Mouse (Mus musculus) midbrain, embryonic 13.5 days (tissue): ENCODE data around the gene Filip1. TPM values are rescaled to one million over a fixed set of nuclear protein-coding genes. Genes with fewer than 3 reads are reported as not detected.

Source experiments
- ATAC-seq: fragments of 200-750 bp; cut with Nextera tagmentation; 2 replicates; pipeline ENCODE4 v1.8.0; 2017; ENCODE audit warnings: mild to moderate bottlenecking, moderate TSS enrichment, moderate library complexity
- H3K27ac ChIP-seq: fragments of 300-500 bp; sonication (generic); 2 replicates; pipeline ENCODE4 v1.5.1; 2015; ENCODE audit warnings: inconsistent platforms, mild to moderate bottlenecking, moderate library complexity
- H3K27me3 ChIP-seq: fragments of 300-500 bp; sonication (generic); 2 replicates; pipeline ENCODE4 v1.6.1; 2015; ENCODE audit warnings: mild to moderate bottlenecking, inconsistent platforms
- H3K36me3 ChIP-seq: fragments of 300-500 bp; sonication (generic); 2 replicates; pipeline ENCODE4 v1.6.1; 2015; ENCODE audit warnings: mild to moderate bottlenecking, inconsistent platforms
- H3K4me1 ChIP-seq: fragments of 300-500 bp; sonication (generic); replicated peaks from 2 replicates; pipeline ENCODE4 v1.6.1; 2015; ENCODE audit warnings: inconsistent platforms
- H3K4me2 ChIP-seq: fragments of 300-500 bp; sonication (generic); replicated peaks from 2 replicates; pipeline ENCODE4 v1.6.1; 2015; ENCODE audit warnings: moderate library complexity, mild to moderate bottlenecking, inconsistent platforms
- H3K4me3 ChIP-seq: fragments of 300-500 bp; sonication (generic); replicated peaks from 2 replicates; pipeline ENCODE4 v1.5.1; 2015; ENCODE audit warnings: mild to moderate bottlenecking, inconsistent platforms
- H3K9ac ChIP-seq: fragments of 300-500 bp; sonication (generic); replicated peaks from 2 replicates; pipeline ENCODE4 v1.6.1; 2015; ENCODE audit warnings: mild to moderate bottlenecking, inconsistent platforms
- H3K9me3 ChIP-seq: fragments of 300-500 bp; sonication (generic); 2 replicates; pipeline ENCODE4 v1.6.1; 2016; ENCODE audit warnings: mild to moderate bottlenecking, inconsistent platforms
- WGBS: fragments of 180-500 bp; shearing (Covaris S2); methylation state at CpG from one replicate; pipeline ENCODE4 v1.1.7; 2015; 5-methylcytosine and 5-hydroxymethylcytosine counted together
- polyA plus RNA-seq: library from polyadenylated mRNA; unstranded; fragments of >200 nt; fragmentation: Nextera tagmentation; extraction: Ambion mirVana; gene quantifications from 2 replicates; pipeline ENCODE4 v1.2.1, GENCODE M21; 2015

Filip1 gene
- polyA plus RNA-seq, 1 experiment from 2014 or later = 5.0 TPM

- no peak for ATAC-seq
- H3K4me2 ChIP-seq = no peak overlapping the region
- 86% methylated on average over 7 of the region's 7 CpGs for WGBS
- no peaks in the 10 kb centered on the region for H3K9me3 ChIP-seq
- no peak overlapping the region for H3K27ac ChIP-seq
- no peaks in the 10 kb centered on the region for H3K27me3 ChIP-seq
- H3K36me3 ChIP-seq = no peaks in the 10 kb centered on the region
- H3K4me1 ChIP-seq = peaks cover 15% of the 10 kb centered on the region; the same call in 1 of the 2 replicates
- H3K9ac ChIP-seq = no peak overlapping the region
- no peak overlapping the region for H3K4me3 ChIP-seq
Measured at GRCm38 (mm10) chr9:79919303-79919721, 93.3 kb downstream of the Filip1 start.

GRCm38 (mm10) chr9:79918325-79919117 is 94.1 kb downstream of the Filip1 start:
- Histone ChIP-seq H3K27ac (no peak overlapping the region), H3K36me3 (no peaks in the 10 kb centered on the region), H3K4me1 (peaks cover 18% of the 10 kb centered on the region; the same call in 1 of the 2 replicates), H3K4me3 (no peak overlapping the region), H3K27me3 (no peaks in the 10 kb centered on the region), H3K9me3 (no peaks in the 10 kb centered on the region), H3K9ac (no peak overlapping the region), H3K4me2 (no peak overlapping the region)
- no peak for ATAC-seq
- WGBS = 68% methylated on average over 10 of the region's 10 CpGs

- Histone ChIP-seq H3K4me2 (no peak overlapping the region), H3K4me3 (no peak overlapping the region), H3K4me1 (0 out of 2 replicates have a peak, but pooled peaks cover 6% of the 10 kb centered on the region), H3K9me3 (no peaks in the 10 kb centered on the region), H3K27me3 (no peaks in the 10 kb centered on the region), H3K9ac (no peak overlapping the region), H3K36me3 (no peaks in the 10 kb centered on the region), H3K27ac (no peak overlapping the region)
- 36% methylated on average over 4 of the region's 4 CpGs for WGBS
- ATAC-seq = no peak
Measured at GRCm38 (mm10) chr9:79914276-79914675, 98.4 kb downstream of the Filip1 start.

GRCm38 (mm10) chr9:79912971-79913370 is 99.7 kb downstream of the Filip1 start:
- Histone ChIP-seq H3K36me3 (no peaks in the 10 kb centered on the region), H3K9ac (no peak overlapping the region), H3K27me3 (no peaks in the 10 kb centered on the region), H3K4me3 (no peak overlapping the region), H3K27ac (no peak overlapping the region), H3K4me2 (no peak overlapping the region), H3K4me1 (0 out of 2 replicates have a peak, but pooled peaks cover 6% of the 10 kb centered on the region), H3K9me3 (no peaks in the 10 kb centered on the region)
- ATAC-seq = no peak
- whole genome bisulfite sequencing = 89% methylated on average over 5 of the region's 5 CpGs

GRCm38 (mm10) chr9:79910166-79910565 is 102.5 kb downstream of the Filip1 start:
- 98% methylated on average over 3 of the region's 3 CpGs for WGBS
- 0 out of 2 replicates have a peak, but pooled peaks cover 2% of the 10 kb centered on the region for H3K4me1 ChIP-seq
- no peak for ATAC-seq

GRCm38 (mm10) chr9:79898815-79899214 is 113.8 kb downstream of the Filip1 start:
- no peak overlapping the region for H3K4me2 ChIP-seq
- 93% methylated on average over 3 of the region's 3 CpGs for WGBS
- H3K27ac ChIP-seq = no peak overlapping the region
- H3K27me3 ChIP-seq = no peaks in the 10 kb centered on the region
- H3K9me3 ChIP-seq = no peaks in the 10 kb centered on the region
- no peak overlapping the region for H3K9ac ChIP-seq
- ATAC-seq = no peak
- no peak overlapping the region for H3K4me3 ChIP-seq
- no peaks in the 10 kb centered on the region for H3K36me3 ChIP-seq
- no peaks in the 10 kb centered on the region for H3K4me1 ChIP-seq

More at GRCm38 (mm10) chr9:79910166-79910565, 102.5 kb downstream of the Filip1 start:
- H3K9ac ChIP-seq = no peak overlapping the region
- no peak overlapping the region for H3K4me3 ChIP-seq
- H3K36me3 ChIP-seq = no peaks in the 10 kb centered on the region
- H3K9me3 ChIP-seq = no peaks in the 10 kb centered on the region
- no peaks in the 10 kb centered on the region for H3K27me3 ChIP-seq
- no peak overlapping the region for H3K4me2 ChIP-seq
- no peak overlapping the region for H3K27ac ChIP-seq

- no peak overlapping the region for H3K9ac ChIP-seq
- no peak for ATAC-seq
Measured at GRCm38 (mm10) chr9:79894665-79895064, 118.0 kb downstream of the Filip1 start.

GRCm38 (mm10) chr9:79893841-79894612 is 118.6 kb downstream of the Filip1 start:
- 85% methylated on average over 4 of the region's 4 CpGs for WGBS
- no peak for ATAC-seq
- Histone ChIP-seq H3K27ac (no peak overlapping the region), H3K27me3 (no peaks in the 10 kb centered on the region), H3K4me1 (peaks cover 7% of the 10 kb centered on the region), H3K4me2 (no peak overlapping the region), H3K4me3 (no peak overlapping the region), H3K9me3 (no peaks in the 10 kb centered on the region), H3K9ac (no peak overlapping the region), H3K36me3 (no peaks in the 10 kb centered on the region)

More at GRCm38 (mm10) chr9:79894665-79895064, 118.0 kb downstream of the Filip1 start:
- Histone ChIP-seq H3K4me2 (no peak overlapping the region), H3K9me3 (no peaks in the 10 kb centered on the region), H3K4me3 (no peak overlapping the region), H3K27ac (no peak overlapping the region), H3K36me3 (no peaks in the 10 kb centered on the region), H3K27me3 (no peaks in the 10 kb centered on the region), H3K4me1 (peaks cover 7% of the 10 kb centered on the region)
- WGBS = 83% methylated on average over 5 of the region's 5 CpGs

GRCm38 (mm10) chr9:79892183-79892582 is 120.5 kb downstream of the Filip1 start:
- Histone ChIP-seq H3K4me3 (no peak overlapping the region), H3K4me1 (peaks cover 7% of the 10 kb centered on the region), H3K9ac (no peak overlapping the region), H3K27ac (no peak overlapping the region), H3K27me3 (no peaks in the 10 kb centered on the region), H3K4me2 (no peak overlapping the region), H3K9me3 (no peaks in the 10 kb centered on the region), H3K36me3 (no peaks in the 10 kb centered on the region)
- ATAC-seq = no peak
- WGBS = 84% methylated on average over 1 of the region's 1 CpGs

- H3K27ac ChIP-seq = 0 out of 2 replicates have a peak overlapping the region, but pooled peaks have one; percentile 7
- H3K36me3 ChIP-seq = no peaks in the 10 kb centered on the region
- H3K9ac ChIP-seq = no peak overlapping the region
- peak; percentile 50; the same call in 1 of the 2 replicates for ATAC-seq
- 8% methylated on average over 4 of the region's 4 CpGs for WGBS
- H3K4me3 ChIP-seq = no peak overlapping the region
- H3K4me2 ChIP-seq = no peak overlapping the region
- peaks cover 8% of the 10 kb centered on the region for H3K4me1 ChIP-seq
- H3K27me3 ChIP-seq = no peaks in the 10 kb centered on the region
- H3K9me3 ChIP-seq = no peaks in the 10 kb centered on the region
Measured at GRCm38 (mm10) chr9:79890488-79890887, 122.2 kb downstream of the Filip1 start.

GRCm38 (mm10) chr9:79889132-79889531 is 123.5 kb downstream of the Filip1 start:
- no peak overlapping the region for H3K4me3 ChIP-seq
- 88% methylated on average over 6 of the region's 6 CpGs for WGBS
- H3K9ac ChIP-seq = no peak overlapping the region
- H3K9me3 ChIP-seq = no peaks in the 10 kb centered on the region
- peaks cover 11% of the 10 kb centered on the region for H3K4me1 ChIP-seq
- no peaks in the 10 kb centered on the region for H3K36me3 ChIP-seq
- no peaks in the 10 kb centered on the region for H3K27me3 ChIP-seq
- peak; percentile 35; the same call in 1 of the 2 replicates for ATAC-seq
- no peak overlapping the region for H3K27ac ChIP-seq
- no peak overlapping the region for H3K4me2 ChIP-seq
